Mouse (Mus musculus) ES-Bruce4 (cell line): ENCODE results near the gene Rpa1.

Experiments used
- CTCF ChIP-seq: IDR thresholded peaks from one replicate; pipeline ENCODE4 v1.8.1; 2011; ENCODE audit warnings: low read depth, low read length
- POLR2A ChIP-seq: IDR thresholded peaks from one replicate; pipeline ENCODE4 v1.8.1; 2011; ENCODE audit warnings: low read length; ENCODE audit not compliant: insufficient read depth

- TF ChIP-seq POLR2A (no peak), CTCF (no peak)
Observed at GRCm38 (mm10) chr11:75262791-75263190, 85.3 kb downstream of the Rpa1 start.
